Mouse (Mus musculus) lung, postnatal 0 days (tissue): ENCODE data around the gene Mcu. TPM values are rescaled to one million over a fixed set of nuclear protein-coding genes. Genes with fewer than 3 reads are reported as not detected.

Experiments
- ATAC-seq: fragments of 200-750 bp; cut with Nextera tagmentation; 2 replicates; pipeline ENCODE4 v1.8.0; 2017; ENCODE audit warnings: moderate library complexity
- DNase-seq: peaks from one replicate; pipeline ENCODE4 v3.0.0-alpha.2; 2016; ENCODE audit warnings: low spot score
- H3K27ac ChIP-seq: fragments of 300-500 bp; sonication (generic); 2 replicates; pipeline ENCODE4 v1.5.1; 2014; ENCODE audit warnings: antibody characterized with exemption, mild to moderate bottlenecking, low read length, mixed read lengths
- H3K27me3 ChIP-seq: fragments of 300-500 bp; sonication (generic); replicated peaks from 2 replicates; pipeline ENCODE4 v1.6.1; 2014; ENCODE audit warnings: low read length, mixed read lengths; ENCODE audit not compliant: insufficient read depth
- H3K36me3 ChIP-seq: fragments of 300-500 bp; sonication (generic); 2 replicates; pipeline ENCODE4 v1.6.1; 2014; ENCODE audit warnings: low read length, mixed read lengths; ENCODE audit not compliant: insufficient read depth
- H3K4me1 ChIP-seq: fragments of 300-500 bp; sonication (generic); 2 replicates; pipeline ENCODE4 v1.6.1; 2014; ENCODE audit warnings: antibody characterized with exemption, low read depth, low read length, mixed read lengths; ENCODE audit not compliant: insufficient read depth
- H3K4me2 ChIP-seq: fragments of 300-500 bp; sonication (generic); replicated peaks from 2 replicates; pipeline ENCODE4 v1.6.1; 2014; ENCODE audit warnings: low read depth, mild to moderate bottlenecking, low read length, moderate library complexity, mixed read lengths
- H3K4me3 ChIP-seq: fragments of 300-500 bp; sonication (generic); 2 replicates; pipeline ENCODE4 v1.5.1; 2014; ENCODE audit warnings: low read depth, low read length
- H3K9ac ChIP-seq: fragments of 300-500 bp; sonication (generic); replicated peaks from 2 replicates; pipeline ENCODE4 v1.6.1; 2014; ENCODE audit warnings: low read depth, mild to moderate bottlenecking
- H3K9me3 ChIP-seq: fragments of 300-500 bp; sonication (generic); 2 replicates; pipeline ENCODE4 v1.6.1; 2016; ENCODE audit warnings: low read length, mixed read lengths
- CTCF ChIP-seq: IDR thresholded peaks from 2 replicates; pipeline ENCODE4 v1.5.1; 2016; ENCODE audit warnings: antibody characterized with exemption, mild to moderate bottlenecking
- EP300 ChIP-seq: IDR thresholded peaks from 2 replicates; pipeline ENCODE4 v1.6.1; 2016; ENCODE audit warnings: antibody characterized with exemption, mild to moderate bottlenecking, control low read depth
- WGBS: fragments of 180-500 bp; shearing (Covaris S2); extraction: QIAGEN DNeasy Blood & Tissue Kit; methylation state at CpG from one replicate; pipeline ENCODE4 v1.1.7; 2014; 5-methylcytosine and 5-hydroxymethylcytosine counted together
- polyA plus RNA-seq: library from polyadenylated mRNA; unstranded; fragments of >200 nt; fragmentation: Nextera tagmentation; extraction: Ambion mirVana; gene quantifications from 2 replicates; pipeline ENCODE4 v1.2.1, GENCODE M21; 2015

Gene Mcu
- polyA plus RNA-seq, 1 experiment from 2014 or later = 34.5 TPM

GRCm38 (mm10) chr10:59644710-59645109, 28.2 kb upstream of the Mcu start:
- H3K9me3 ChIP-seq = no peaks in the 10 kb centered on the region
- no peaks in the 10 kb centered on the region for H3K36me3 ChIP-seq
- no peak overlapping the region for H3K4me3 ChIP-seq
- ATAC-seq = no peak
- TF ChIP-seq EP300 = no peak
- no peak for TF ChIP-seq CTCF
- H3K9ac ChIP-seq = no peak overlapping the region
- 66% methylated on average over 2 of the region's 2 CpGs for WGBS
- H3K27ac ChIP-seq = no peak overlapping the region
- no peak overlapping the region for H3K4me2 ChIP-seq
- H3K4me1 ChIP-seq = peaks cover 6% of the 10 kb centered on the region; the same call in 1 of the 2 replicates
- no peaks in the 10 kb centered on the region for H3K27me3 ChIP-seq
- no peak for DNase-seq

GRCm38 (mm10) chr10:59643645-59644044, 27.2 kb upstream of the Mcu start:
- 56% methylated on average over 9 of the region's 9 CpGs for WGBS
- no peaks in the 10 kb centered on the region for H3K27me3 ChIP-seq
- no peak overlapping the region for H3K9ac ChIP-seq
- ATAC-seq = no peak
- no peak overlapping the region for H3K4me2 ChIP-seq
- H3K27ac ChIP-seq = no peak overlapping the region
- no peak for DNase-seq
- H3K36me3 ChIP-seq = no peaks in the 10 kb centered on the region
- H3K9me3 ChIP-seq = no peaks in the 10 kb centered on the region
- TF ChIP-seq CTCF = no peak
- no peak for TF ChIP-seq EP300
- H3K4me1 ChIP-seq = peaks cover 6% of the 10 kb centered on the region; the same call in 1 of the 2 replicates
- no peak overlapping the region for H3K4me3 ChIP-seq

GRCm38 (mm10) chr10:59642659-59643377, 26.3 kb upstream of the Mcu start:
- H3K4me1 ChIP-seq = peaks cover 10% of the 10 kb centered on the region; the same call in 1 of the 2 replicates
- ATAC-seq (peak; percentile 83), DNase-seq (peak; percentile 72)
- H3K4me3 ChIP-seq = no peak overlapping the region
- no peaks in the 10 kb centered on the region for H3K9me3 ChIP-seq
- H3K27ac ChIP-seq = no peak overlapping the region
- 46% methylated on average over 8 of the region's 8 CpGs for WGBS
- H3K4me2 ChIP-seq = no peak overlapping the region
- H3K36me3 ChIP-seq = no peaks in the 10 kb centered on the region
- no peaks in the 10 kb centered on the region for H3K27me3 ChIP-seq
- no peak overlapping the region for H3K9ac ChIP-seq
- TF ChIP-seq EP300 = peak; percentile 86
- no peak for TF ChIP-seq CTCF

GRCm38 (mm10) chr10:59638576-59638975, 22.1 kb upstream of the Mcu start:
- no peaks in the 10 kb centered on the region for H3K27me3 ChIP-seq
- ATAC-seq (peak; percentile 71), DNase-seq (peak; percentile 49)
- no peak overlapping the region for H3K27ac ChIP-seq
- no peak overlapping the region for H3K4me2 ChIP-seq
- H3K36me3 ChIP-seq = no peaks in the 10 kb centered on the region
- 66% methylated on average over 6 of the region's 6 CpGs for WGBS
- peaks cover 10% of the 10 kb centered on the region; the same call in 1 of the 2 replicates for H3K4me1 ChIP-seq
- no peak overlapping the region for H3K9ac ChIP-seq
- no peaks in the 10 kb centered on the region for H3K9me3 ChIP-seq
- no peak overlapping the region for H3K4me3 ChIP-seq
- no peak; the same call in 1 of the 2 replicates for TF ChIP-seq EP300
- no peak for TF ChIP-seq CTCF

- H3K27ac ChIP-seq = no peak overlapping the region
- peak; percentile 22 for DNase-seq
- no peak for ATAC-seq
Measured at GRCm38 (mm10) chr10:59637596-59638124, 21.2 kb upstream of the Mcu start.

GRCm38 (mm10) chr10:59636751-59637533, 20.4 kb upstream of the Mcu start:
- ATAC-seq = peak; percentile 68

More at GRCm38 (mm10) chr10:59637596-59638124, 21.2 kb upstream of the Mcu start:
- Histone ChIP-seq H3K4me3 (no peak overlapping the region), H3K9ac (no peak overlapping the region), H3K4me1 (peaks cover 10% of the 10 kb centered on the region; the same call in 1 of the 2 replicates), H3K4me2 (no peak overlapping the region), H3K9me3 (no peaks in the 10 kb centered on the region), H3K36me3 (no peaks in the 10 kb centered on the region), H3K27me3 (no peaks in the 10 kb centered on the region)
- no peak for TF ChIP-seq CTCF
- no peak for TF ChIP-seq EP300
- 58% methylated on average over 7 of the region's 7 CpGs for WGBS

More at GRCm38 (mm10) chr10:59636751-59637533, 20.4 kb upstream of the Mcu start:
- TF ChIP-seq EP300 = no peak
- no peak for TF ChIP-seq CTCF
- 60% methylated on average over 16 of the region's 16 CpGs for WGBS
- no peaks in the 10 kb centered on the region for H3K27me3 ChIP-seq
- no peaks in the 10 kb centered on the region for H3K9me3 ChIP-seq
- H3K4me1 ChIP-seq = peaks cover 5% of the 10 kb centered on the region; the same call in 1 of the 2 replicates
- H3K4me3 ChIP-seq = peak overlapping the region; percentile 16
- no peaks in the 10 kb centered on the region for H3K36me3 ChIP-seq
- H3K4me2 ChIP-seq = peak overlapping the region; percentile 25; the same call in 1 of the 2 replicates
- no peak overlapping the region for H3K9ac ChIP-seq
- peak; percentile 49 for DNase-seq
- no peak overlapping the region; the same call in 1 of the 2 replicates for H3K27ac ChIP-seq
